Mouse (Mus musculus): ENCODE data around the gene Egr4. TPM values are rescaled to one million over a fixed set of nuclear protein-coding genes. Genes with fewer than 3 reads are reported as not detected.

Gene Egr4
- total RNA-seq (2023) = not detected in 2 replicates

DNA sequence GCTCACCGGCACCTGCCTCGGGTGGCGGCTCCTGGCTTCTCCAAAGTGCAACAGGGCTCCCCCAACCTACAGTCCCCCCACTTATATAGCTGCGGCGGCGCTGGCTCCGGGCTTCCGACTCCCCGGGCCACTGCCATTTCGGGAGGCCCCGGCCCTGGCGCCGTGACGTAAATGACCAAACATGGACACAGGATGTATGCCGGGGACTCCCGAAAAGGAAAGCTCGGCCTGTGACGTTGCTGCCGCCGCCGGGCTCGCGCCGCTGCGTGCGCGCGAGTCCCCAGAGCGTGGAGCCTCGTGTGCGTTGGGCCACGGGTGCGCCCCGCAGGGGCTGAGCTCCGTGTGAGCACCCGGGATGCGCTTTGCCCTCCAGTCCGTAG, at the start of gene Egr4:
Egr4 (minus strand) TSS at position 59 of the 380 bp plus-strand sequence.

DNA sequence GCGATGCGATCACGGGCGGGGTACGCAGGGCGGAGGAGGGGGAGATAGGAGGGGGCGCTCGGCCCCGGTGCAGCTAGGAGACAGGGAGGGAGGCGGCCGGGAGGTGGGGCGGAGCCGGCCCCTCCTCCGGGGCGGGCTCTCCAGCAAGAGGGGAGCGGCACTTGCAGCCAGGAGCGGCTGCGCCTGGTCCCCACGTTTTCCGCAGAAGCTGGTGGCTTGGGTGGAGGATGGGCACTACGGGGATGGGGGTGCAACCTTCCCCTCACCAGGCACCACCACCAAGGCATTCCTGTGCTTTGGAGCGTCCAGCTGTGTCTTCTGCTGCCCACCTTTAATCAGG, 10.5 kb downstream of the Egr4 start, which contains the start of gene Fbxo41:
Fbxo41 (minus strand) TSS at position 84 of the 340 bp plus-strand sequence.

Other genes starting within 250 kb of the Egr4 start
- gene Sfxn5, start 180.2 kb downstream of the Egr4 start, total RNA-seq (2023) = 107 and 155 TPM in 2 replicates
- 16.8 and 20.9 TPM in 2 replicates for gene Rab11fip5, start 139.0 kb downstream of the Egr4 start, total RNA-seq (2023)
- gene Noto, start 89.7 kb downstream of the Egr4 start, total RNA-seq (2023) = not detected in 2 replicates
- gene Smyd5, start 81.6 kb downstream of the Egr4 start, total RNA-seq (2023) = 6.6 and 8.5 TPM in 2 replicates
- gene Cct7, start 62.1 kb downstream of the Egr4 start, total RNA-seq (2023) = 74.0 and 99.8 TPM in 2 replicates
- 15.2 and 18.2 TPM in 2 replicates for gene Pradc1, start 61.6 kb downstream of the Egr4 start, total RNA-seq (2023)
- not detected in 2 replicates for gene Fbxo41, start 10.6 kb downstream of the Egr4 start, total RNA-seq (2023)
- 6.1 and 8.6 TPM in 2 replicates for gene Alms1, start 73.9 kb upstream of the Egr4 start, total RNA-seq (2023)
- not detected in 2 replicates for gene Nat8f7, start 199.6 kb upstream of the Egr4 start, total RNA-seq (2023)

Measured in neutrophil, adult 65 days (primary cell).